Mouse (Mus musculus): ENCODE measurements around the gene Frmd6. TPM values are rescaled to one million over a fixed set of nuclear protein-coding genes. Genes with fewer than 3 reads are reported as not detected.

The Frmd6 gene
- polyA plus RNA-seq, 1 experiment from 2014 or later: 8.5 TPM

DNA sequence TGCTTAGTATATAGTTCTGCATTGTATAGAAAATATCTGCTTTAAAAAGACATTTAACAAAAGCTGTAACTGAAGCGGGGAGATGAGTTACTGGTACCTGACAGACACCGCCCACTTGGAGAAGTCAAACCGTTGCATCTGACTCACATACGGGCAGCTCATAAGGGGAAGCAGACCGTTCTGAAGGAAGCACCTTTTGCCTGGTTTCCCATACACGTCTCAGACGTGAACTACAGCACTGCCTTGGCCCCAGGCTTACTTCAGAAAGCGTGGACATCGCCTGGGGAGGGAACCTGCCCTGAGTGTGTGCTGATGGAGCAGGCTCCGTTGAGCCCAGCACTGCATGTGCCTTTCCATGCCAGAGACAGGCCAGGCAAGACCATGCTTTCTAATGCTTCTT is 60.3 kb downstream of the Frmd6 start:
- Histone ChIP-seq H3K4me3 (ENCODE audit: low read depth, low read length) (no peak overlapping the region), H3K36me3 (ENCODE audit: control insufficient read depth, insufficient read depth, low read length) (no peaks in the 10 kb centered on the region), H3K27ac (ENCODE audit: low read depth, low read length) (no peak overlapping the region), H3K27me3 (replicated peaks; ENCODE audit: control insufficient read depth, insufficient read depth, low read length) (no peaks in the 10 kb centered on the region), H3K9ac (ENCODE audit: low read length) (no peak overlapping the region), H3K4me2 (ENCODE audit: low read length) (no peak overlapping the region), H3K4me1 (ENCODE audit: control insufficient read depth, insufficient read depth, low read length) (peaks cover 3% of the 10 kb centered on the region; the same call in 1 of the 2 replicates), H3K9me3 (replicated peaks; ENCODE audit: control insufficient read depth, low read length) (no peaks in the 10 kb centered on the region)
- no peak for ATAC-seq
- DNase-seq (ENCODE audit: low spot score): no peak
- WGBS: 81% methylated on average over 10 of the region's 10 CpGs

DNA sequence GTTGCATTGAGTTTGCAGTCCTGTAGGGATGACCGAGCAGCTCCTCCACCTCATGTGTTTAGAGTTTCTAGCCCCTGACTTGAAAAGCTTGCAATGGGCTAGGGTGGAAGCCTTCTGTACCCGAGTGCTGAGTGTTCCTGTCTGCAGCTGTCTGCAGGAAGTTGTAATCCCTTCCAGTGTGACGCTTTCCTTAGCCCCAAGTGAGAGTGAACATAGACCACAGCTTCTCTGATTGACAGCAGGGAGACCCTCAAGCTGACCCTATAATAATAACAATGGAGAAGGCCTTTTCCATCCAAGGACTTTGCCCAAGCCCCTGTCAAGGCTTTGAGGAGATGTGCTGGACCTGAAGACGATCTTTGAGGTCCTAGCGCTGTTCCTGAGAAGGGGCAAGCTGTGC is 65.1 kb downstream of the Frmd6 start:
- no peaks in the 10 kb centered on the region for H3K27me3 ChIP-seq (replicated peaks; ENCODE audit: control insufficient read depth, insufficient read depth, low read length)
- H3K27ac ChIP-seq (ENCODE audit: low read depth, low read length): no peak overlapping the region
- H3K36me3 ChIP-seq (ENCODE audit: control insufficient read depth, insufficient read depth, low read length): peaks cover 15% of the 10 kb centered on the region
- ATAC-seq: no peak
- H3K9me3 ChIP-seq (replicated peaks; ENCODE audit: control insufficient read depth, low read length): no peaks in the 10 kb centered on the region
- no peak overlapping the region for H3K4me2 ChIP-seq (ENCODE audit: low read length)
- no peak overlapping the region for H3K4me3 ChIP-seq (ENCODE audit: low read depth, low read length)
- no peaks in the 10 kb centered on the region for H3K4me1 ChIP-seq (ENCODE audit: control insufficient read depth, insufficient read depth, low read length)
- no peak overlapping the region for H3K9ac ChIP-seq (ENCODE audit: low read length)
- WGBS: 83% methylated on average over 5 of the region's 5 CpGs
- DNase-seq (ENCODE audit: low spot score): no peak

DNA sequence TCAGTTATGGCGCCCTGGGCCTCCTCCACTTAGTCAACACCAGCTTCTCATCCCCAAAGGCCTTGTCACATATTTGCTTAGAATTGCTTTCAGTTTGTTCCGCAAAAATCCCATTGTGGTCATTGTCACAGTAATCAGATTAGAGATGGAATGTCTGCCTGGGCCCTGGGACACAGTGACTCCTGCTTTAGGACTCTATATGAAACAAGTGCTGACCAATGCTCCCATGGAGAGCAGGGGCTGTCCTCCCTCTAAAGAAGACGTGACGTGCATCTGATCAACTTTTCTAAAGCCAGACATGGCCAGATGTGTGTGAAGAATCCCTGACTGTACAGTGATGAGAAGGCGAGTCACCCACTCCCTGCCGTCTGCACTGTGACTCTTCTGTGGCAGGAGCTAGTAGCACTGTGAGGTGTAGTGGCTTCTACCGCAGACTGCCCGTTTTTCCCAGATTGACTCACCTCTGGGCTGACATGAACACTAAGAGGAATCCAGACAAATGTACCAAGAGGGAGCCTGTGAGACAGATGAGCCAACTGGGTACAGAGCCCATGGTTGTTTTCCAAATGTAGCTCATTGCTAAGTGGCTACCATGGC is 65.7 kb downstream of the Frmd6 start:
- Histone ChIP-seq H3K9ac (ENCODE audit: low read length) (no peak overlapping the region), H3K9me3 (replicated peaks; ENCODE audit: control insufficient read depth, low read length) (no peaks in the 10 kb centered on the region)

DNA sequence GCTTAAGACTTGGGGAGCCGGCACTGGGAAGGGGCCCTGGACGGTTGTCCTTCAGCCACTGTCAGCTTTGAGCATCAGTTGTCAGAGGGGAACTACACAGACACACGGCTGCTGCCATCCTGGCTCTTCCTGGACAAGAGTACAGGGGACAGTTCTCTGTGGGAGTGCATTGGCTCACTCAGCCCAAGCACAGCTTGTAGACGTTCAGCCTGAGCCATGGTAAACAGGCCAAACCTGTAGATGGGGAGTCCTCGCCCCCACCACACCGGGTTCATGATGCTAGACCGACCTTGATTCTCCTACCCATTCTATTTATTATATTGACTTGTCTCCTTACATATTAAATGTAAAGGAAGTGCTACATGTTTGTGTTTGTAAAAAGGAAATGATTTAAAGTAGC is 70.0 kb downstream of the Frmd6 start:
- 89% methylated on average over 7 of the region's 7 CpGs for WGBS
- DNase-seq (ENCODE audit: low spot score): no peak
- H3K9ac ChIP-seq (ENCODE audit: low read length): no peak overlapping the region
- H3K27ac ChIP-seq (ENCODE audit: low read depth, low read length): no peak overlapping the region
- H3K4me2 ChIP-seq (ENCODE audit: low read length): no peak overlapping the region
- H3K27me3 ChIP-seq (replicated peaks; ENCODE audit: control insufficient read depth, insufficient read depth, low read length): no peaks in the 10 kb centered on the region
- no peaks in the 10 kb centered on the region for H3K4me1 ChIP-seq (ENCODE audit: control insufficient read depth, insufficient read depth, low read length)
- no peak for ATAC-seq
- no peak overlapping the region for H3K4me3 ChIP-seq (ENCODE audit: low read depth, low read length)
- peaks cover 15% of the 10 kb centered on the region for H3K36me3 ChIP-seq (ENCODE audit: control insufficient read depth, insufficient read depth, low read length)
- H3K9me3 ChIP-seq (replicated peaks; ENCODE audit: control insufficient read depth, low read length): no peaks in the 10 kb centered on the region

More for the DNA sequence above, 65.7 kb downstream of the Frmd6 start:
- Histone ChIP-seq H3K27ac (ENCODE audit: low read depth, low read length) (no peak overlapping the region), H3K4me3 (ENCODE audit: low read depth, low read length) (no peak overlapping the region), H3K36me3 (ENCODE audit: control insufficient read depth, insufficient read depth, low read length) (peaks cover 15% of the 10 kb centered on the region), H3K27me3 (replicated peaks; ENCODE audit: control insufficient read depth, insufficient read depth, low read length) (no peaks in the 10 kb centered on the region), H3K4me2 (ENCODE audit: low read length) (no peak overlapping the region), H3K4me1 (ENCODE audit: control insufficient read depth, insufficient read depth, low read length) (no peaks in the 10 kb centered on the region)
- 88% methylated on average over 8 of the region's 8 CpGs for WGBS
- ATAC-seq (no peak), DNase-seq (ENCODE audit: low spot score) (no peak)

DNA sequence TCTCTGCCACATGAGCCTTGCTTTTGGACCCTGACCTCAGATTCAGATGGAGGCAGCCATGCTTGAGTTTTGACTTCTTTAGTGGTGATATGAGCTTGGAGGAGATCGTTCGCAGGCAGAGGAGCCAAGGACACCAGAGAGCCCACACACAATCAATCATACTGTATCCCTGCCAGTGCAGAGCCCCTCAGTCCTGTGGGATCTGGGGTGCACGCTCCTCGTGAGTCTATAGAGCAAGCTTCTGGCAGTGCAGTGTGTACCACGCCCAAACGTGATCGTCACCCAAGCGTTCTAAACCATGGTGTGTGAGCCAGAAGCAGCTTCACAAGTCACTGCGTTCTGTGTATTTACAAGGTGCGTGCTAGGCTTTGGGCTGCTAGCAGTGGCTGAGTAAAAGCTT is 70.8 kb downstream of the Frmd6 start:
- ATAC-seq: no peak
- Histone ChIP-seq H3K4me1 (ENCODE audit: control insufficient read depth, insufficient read depth, low read length) (no peaks in the 10 kb centered on the region), H3K27me3 (replicated peaks; ENCODE audit: control insufficient read depth, insufficient read depth, low read length) (no peaks in the 10 kb centered on the region), H3K9me3 (replicated peaks; ENCODE audit: control insufficient read depth, low read length) (no peaks in the 10 kb centered on the region), H3K4me2 (ENCODE audit: low read length) (no peak overlapping the region), H3K36me3 (ENCODE audit: control insufficient read depth, insufficient read depth, low read length) (peaks cover 12% of the 10 kb centered on the region), H3K9ac (ENCODE audit: low read length) (no peak overlapping the region), H3K4me3 (ENCODE audit: low read depth, low read length) (no peak overlapping the region), H3K27ac (ENCODE audit: low read depth, low read length) (no peak overlapping the region)
- no peak for DNase-seq (ENCODE audit: low spot score)
- WGBS: 86% methylated on average over 10 of the region's 10 CpGs

DNA sequence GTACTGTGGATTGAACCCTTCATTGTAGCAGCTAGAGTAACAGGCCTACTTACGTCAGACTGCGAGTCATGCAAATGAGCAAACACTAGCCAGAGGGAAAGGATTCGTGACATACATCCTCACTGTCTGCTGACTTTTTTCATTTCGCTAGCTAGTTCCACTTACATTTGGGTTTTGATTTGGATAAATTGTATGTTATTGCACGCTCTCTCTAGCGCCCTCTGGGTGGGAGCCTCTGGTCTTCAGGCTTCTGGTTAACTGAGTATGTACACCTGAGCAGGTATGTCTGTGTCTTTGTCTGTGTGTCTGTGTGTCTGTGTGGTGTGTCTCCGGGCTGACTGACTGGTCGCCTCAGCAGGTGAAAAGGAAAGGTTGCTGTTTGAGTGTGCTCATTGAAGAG is 72.1 kb downstream of the Frmd6 start:
- Histone ChIP-seq H3K4me3 (ENCODE audit: low read depth, low read length) (no peak overlapping the region), H3K36me3 (ENCODE audit: control insufficient read depth, insufficient read depth, low read length) (0 out of 2 replicates have a peak, but pooled peaks cover 6% of the 10 kb centered on the region), H3K27ac (ENCODE audit: low read depth, low read length) (no peak overlapping the region), H3K4me1 (ENCODE audit: control insufficient read depth, insufficient read depth, low read length) (no peaks in the 10 kb centered on the region), H3K9ac (ENCODE audit: low read length) (no peak overlapping the region), H3K27me3 (replicated peaks; ENCODE audit: control insufficient read depth, insufficient read depth, low read length) (no peaks in the 10 kb centered on the region), H3K4me2 (ENCODE audit: low read length) (no peak overlapping the region), H3K9me3 (replicated peaks; ENCODE audit: control insufficient read depth, low read length) (no peaks in the 10 kb centered on the region)
- 78% methylated on average over 8 of the region's 8 CpGs for WGBS
- DNase-seq (ENCODE audit: low spot score) (peak; percentile 30), ATAC-seq (no peak)

DNA sequence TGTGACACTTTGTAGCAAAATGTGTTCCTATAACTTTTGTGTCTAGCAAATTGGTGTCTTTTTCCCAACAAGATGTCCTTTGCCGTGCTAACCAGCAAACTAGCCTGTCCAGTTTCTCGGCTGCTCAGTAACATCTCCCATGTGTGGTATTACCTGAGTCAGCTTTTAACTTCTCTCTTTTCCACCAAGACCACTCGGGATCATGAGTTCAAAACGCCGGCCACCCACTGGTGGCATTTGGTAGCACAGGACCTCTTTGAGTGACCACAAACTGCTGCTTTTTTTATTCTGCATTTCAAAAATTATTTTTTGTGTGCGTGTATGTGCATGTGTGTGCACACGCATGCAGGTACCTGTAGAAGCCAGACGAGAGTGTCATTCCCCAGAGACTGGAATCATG is 73.1 kb downstream of the Frmd6 start:
- no peaks in the 10 kb centered on the region for H3K4me1 ChIP-seq (ENCODE audit: control insufficient read depth, insufficient read depth, low read length)
- 84% methylated on average over 8 of the region's 8 CpGs for WGBS
- 0 out of 2 replicates have a peak, but pooled peaks cover 6% of the 10 kb centered on the region for H3K36me3 ChIP-seq (ENCODE audit: control insufficient read depth, insufficient read depth, low read length)
- H3K27me3 ChIP-seq (replicated peaks; ENCODE audit: control insufficient read depth, insufficient read depth, low read length): no peaks in the 10 kb centered on the region
- no peaks in the 10 kb centered on the region for H3K9me3 ChIP-seq (replicated peaks; ENCODE audit: control insufficient read depth, low read length)
- H3K9ac ChIP-seq (ENCODE audit: low read length): no peak overlapping the region
- ATAC-seq (no peak), DNase-seq (ENCODE audit: low spot score) (no peak)
- H3K4me3 ChIP-seq (ENCODE audit: low read depth, low read length): no peak overlapping the region
- no peak overlapping the region for H3K27ac ChIP-seq (ENCODE audit: low read depth, low read length)
- no peak overlapping the region for H3K4me2 ChIP-seq (ENCODE audit: low read length)

DNA sequence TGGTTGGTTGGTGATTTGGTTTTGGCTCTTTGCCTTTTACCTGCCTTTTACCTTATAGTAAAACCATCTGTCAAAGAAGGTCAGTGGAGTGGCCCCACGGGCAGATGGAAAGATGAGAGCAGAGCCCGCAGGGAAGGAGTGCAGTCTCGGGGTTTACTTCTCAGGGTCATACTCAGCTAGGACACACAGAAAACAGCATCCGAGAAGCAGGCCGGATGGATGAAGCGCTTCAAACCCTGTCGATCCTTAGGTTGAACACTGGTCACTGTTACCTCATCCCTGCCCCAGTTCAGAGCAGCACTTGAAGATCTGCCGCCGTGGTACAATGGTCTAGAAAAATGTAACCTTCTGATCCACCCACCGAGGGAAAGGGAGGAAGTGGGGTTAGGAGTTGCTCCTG is 79.2 kb downstream of the Frmd6 start:
- Histone ChIP-seq H3K4me3 (ENCODE audit: low read depth, low read length) (no peak overlapping the region), H3K9ac (ENCODE audit: low read length) (no peak overlapping the region), H3K4me1 (ENCODE audit: control insufficient read depth, insufficient read depth, low read length) (no peaks in the 10 kb centered on the region), H3K4me2 (ENCODE audit: low read length) (no peak overlapping the region), H3K36me3 (ENCODE audit: control insufficient read depth, insufficient read depth, low read length) (no peaks in the 10 kb centered on the region), H3K27me3 (replicated peaks; ENCODE audit: control insufficient read depth, insufficient read depth, low read length) (no peaks in the 10 kb centered on the region), H3K27ac (ENCODE audit: low read depth, low read length) (no peak overlapping the region), H3K9me3 (replicated peaks; ENCODE audit: control insufficient read depth, low read length) (no peaks in the 10 kb centered on the region)
- DNase-seq (ENCODE audit: low spot score) (no peak), ATAC-seq (no peak)
- 92% methylated on average over 10 of the region's 10 CpGs for WGBS

DNA sequence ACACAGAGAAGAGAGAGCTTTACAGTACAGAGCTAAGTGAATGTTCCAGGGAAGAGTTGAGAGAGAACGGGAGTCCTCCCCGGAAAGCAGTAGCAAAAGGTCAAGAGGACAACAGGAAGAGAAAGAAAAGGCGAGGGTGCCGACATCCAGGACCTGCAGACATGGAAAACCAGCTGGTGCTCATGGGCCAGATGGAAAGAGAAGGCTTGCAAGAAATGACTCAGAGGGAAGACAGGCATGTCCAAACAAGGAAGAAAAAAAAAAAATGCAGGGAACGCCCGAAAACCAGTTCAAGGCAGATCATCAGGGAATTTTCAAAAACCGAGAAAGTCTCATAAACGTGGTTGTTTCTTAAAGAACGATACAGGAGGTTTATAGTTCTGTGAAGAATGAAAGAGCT is 81.6 kb downstream of the Frmd6 start:
- Histone ChIP-seq H3K27ac (ENCODE audit: low read depth, low read length) (no peak overlapping the region), H3K9me3 (replicated peaks; ENCODE audit: control insufficient read depth, low read length) (no peaks in the 10 kb centered on the region), H3K36me3 (ENCODE audit: control insufficient read depth, insufficient read depth, low read length) (no peaks in the 10 kb centered on the region), H3K4me1 (ENCODE audit: control insufficient read depth, insufficient read depth, low read length) (no peaks in the 10 kb centered on the region), H3K27me3 (replicated peaks; ENCODE audit: control insufficient read depth, insufficient read depth, low read length) (no peaks in the 10 kb centered on the region), H3K9ac (ENCODE audit: low read length) (no peak overlapping the region), H3K4me2 (ENCODE audit: low read length) (no peak overlapping the region), H3K4me3 (ENCODE audit: low read depth, low read length) (no peak overlapping the region)
- DNase-seq (ENCODE audit: low spot score): no peak
- ATAC-seq: no peak
- 95% methylated on average over 9 of the region's 9 CpGs for WGBS
